Mouse (Mus musculus): ENCODE measurements around the gene Casz1. TPM values are rescaled to one million over a fixed set of nuclear protein-coding genes. Genes with fewer than 3 reads are reported as not detected.

Gene Casz1
- polyA plus RNA-seq, 1 experiment from 2014 or later = 6.7 TPM

DNA sequence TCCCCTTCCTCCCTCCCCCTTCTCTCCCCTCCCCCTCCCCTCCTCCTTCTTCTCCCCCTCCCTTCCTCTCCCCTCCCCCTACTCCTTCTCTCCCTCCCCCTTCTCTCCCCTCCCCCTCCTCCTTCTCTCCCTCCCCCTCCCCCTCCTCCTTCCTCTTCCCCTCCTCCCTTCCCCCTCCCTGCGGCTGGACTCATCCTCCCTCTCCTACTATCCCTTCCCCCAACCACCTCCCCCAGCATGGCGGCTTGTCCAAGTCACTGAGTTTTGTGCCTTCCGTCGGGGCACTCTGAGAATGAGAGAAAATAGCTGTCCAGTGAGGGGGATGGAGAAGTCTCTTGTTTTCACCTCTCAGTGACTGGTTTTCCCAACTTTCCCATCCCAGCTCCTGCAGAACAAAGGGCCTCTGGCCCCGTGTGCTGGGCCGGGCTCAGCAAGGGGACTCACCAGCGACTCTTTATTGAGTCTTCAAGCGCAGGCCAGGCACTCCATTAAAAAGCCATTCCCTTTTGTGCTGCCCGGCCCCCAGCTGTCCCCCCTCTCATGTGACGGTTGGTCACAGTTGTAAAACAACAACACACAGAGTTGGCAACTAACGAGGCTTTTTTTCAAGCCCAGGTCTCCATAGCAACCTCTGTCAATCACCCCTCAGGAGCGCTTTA is 62.7 kb downstream of the Casz1 start:
- 0 out of 2 replicates have a peak, but pooled peaks cover 2% of the 10 kb centered on the region for H3K4me1 ChIP-seq (replicated peaks; ENCODE audit: insufficient read depth, low read length)
- no peak overlapping the region for H3K4me3 ChIP-seq (replicated peaks; ENCODE audit: low read depth, low read length)
- DNase-seq (ENCODE audit: low spot score) (no peak), ATAC-seq (replicated peaks; ENCODE audit: low FRiP score, low read depth) (no peak)
- 13% methylated on average over 12 of the region's 12 CpGs for WGBS
- H3K9me3 ChIP-seq (replicated peaks; ENCODE audit: low read length) = no peaks in the 10 kb centered on the region
- no peak for TF ChIP-seq CTCF (IDR thresholded peaks at IDR 0.05; ENCODE audit: low read depth)
- H3K27me3 ChIP-seq (ENCODE audit: insufficient read depth, low read length) = no peaks in the 10 kb centered on the region
- H3K36me3 ChIP-seq (ENCODE audit: insufficient read depth, low read length) = no peaks in the 10 kb centered on the region
- no peak overlapping the region for H3K4me2 ChIP-seq (ENCODE audit: low read length)
- H3K27ac ChIP-seq = no peak overlapping the region
- no peak overlapping the region for H3K9ac ChIP-seq (ENCODE audit: low read depth, low read length)

DNA sequence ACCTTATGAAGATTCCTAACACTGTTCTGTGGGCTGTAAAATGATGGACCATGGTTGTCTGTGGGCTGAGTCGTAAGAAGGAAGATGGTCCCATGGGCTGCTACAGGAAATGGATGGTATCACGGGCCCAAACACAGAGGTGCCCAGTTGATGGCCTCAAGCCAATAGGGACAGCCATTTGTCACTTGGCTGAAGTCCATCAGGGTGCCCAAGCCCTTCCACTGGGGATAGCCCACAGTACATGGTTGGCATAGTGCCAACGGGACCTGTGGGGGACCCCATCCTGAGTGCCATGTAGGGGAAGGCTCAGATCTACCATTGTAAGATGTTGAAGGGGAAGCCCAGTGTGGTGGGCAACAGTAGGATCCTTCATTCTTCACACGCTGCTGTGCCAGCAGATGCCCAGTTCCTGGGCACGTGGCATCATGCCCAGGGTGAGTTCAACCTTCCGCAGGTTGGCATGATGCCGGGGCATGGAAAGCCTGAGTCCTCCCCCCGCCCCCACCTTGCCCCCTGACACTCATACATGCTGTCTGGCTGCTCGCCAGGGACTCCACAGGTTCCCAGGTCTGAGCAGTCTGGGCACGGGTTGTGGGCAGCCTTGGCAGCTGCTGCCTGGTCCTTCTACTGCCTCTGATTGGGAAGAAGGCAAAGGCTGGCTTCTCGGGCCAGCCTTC is 63.6 kb downstream of the Casz1 start:
- WGBS = 78% methylated on average over 11 of the region's 11 CpGs
- no peaks in the 10 kb centered on the region for H3K9me3 ChIP-seq (replicated peaks; ENCODE audit: low read length)
- TF ChIP-seq CTCF (IDR thresholded peaks at IDR 0.05; ENCODE audit: low read depth) = no peak

GRCm38 (mm10) chr4:148869566-148869965 is 65.3 kb downstream of the Casz1 start:
- Histone ChIP-seq H3K9me3 (replicated peaks; ENCODE audit: low read length) (no peaks in the 10 kb centered on the region), H3K4me1 (replicated peaks; ENCODE audit: insufficient read depth, low read length) (0 out of 2 replicates have a peak, but pooled peaks cover 8% of the 10 kb centered on the region), H3K4me2 (ENCODE audit: low read length) (no peak overlapping the region), H3K27me3 (ENCODE audit: insufficient read depth, low read length) (no peaks in the 10 kb centered on the region), H3K9ac (ENCODE audit: low read depth, low read length) (no peak overlapping the region), H3K36me3 (ENCODE audit: insufficient read depth, low read length) (no peaks in the 10 kb centered on the region), H3K4me3 (replicated peaks; ENCODE audit: low read depth, low read length) (no peak overlapping the region), H3K27ac (no peak overlapping the region)
- TF ChIP-seq CTCF (IDR thresholded peaks at IDR 0.05; ENCODE audit: low read depth) = no peak
- 81% methylated on average over 7 of the region's 7 CpGs for WGBS
- DNase-seq (ENCODE audit: low spot score) (no peak), ATAC-seq (replicated peaks; ENCODE audit: low FRiP score, low read depth) (no peak)

More for the DNA sequence above, 63.6 kb downstream of the Casz1 start:
- peak; percentile 38 for ATAC-seq (replicated peaks; ENCODE audit: low FRiP score, low read depth)
- Histone ChIP-seq H3K4me1 (replicated peaks; ENCODE audit: insufficient read depth, low read length) (0 out of 2 replicates have a peak, but pooled peaks cover 8% of the 10 kb centered on the region), H3K27me3 (ENCODE audit: insufficient read depth, low read length) (no peaks in the 10 kb centered on the region), H3K9ac (ENCODE audit: low read depth, low read length) (no peak overlapping the region), H3K27ac (no peak overlapping the region), H3K4me2 (ENCODE audit: low read length) (no peak overlapping the region), H3K36me3 (ENCODE audit: insufficient read depth, low read length) (no peaks in the 10 kb centered on the region), H3K4me3 (replicated peaks; ENCODE audit: low read depth, low read length) (no peak overlapping the region)
- no peak for DNase-seq (ENCODE audit: low spot score)

DNA sequence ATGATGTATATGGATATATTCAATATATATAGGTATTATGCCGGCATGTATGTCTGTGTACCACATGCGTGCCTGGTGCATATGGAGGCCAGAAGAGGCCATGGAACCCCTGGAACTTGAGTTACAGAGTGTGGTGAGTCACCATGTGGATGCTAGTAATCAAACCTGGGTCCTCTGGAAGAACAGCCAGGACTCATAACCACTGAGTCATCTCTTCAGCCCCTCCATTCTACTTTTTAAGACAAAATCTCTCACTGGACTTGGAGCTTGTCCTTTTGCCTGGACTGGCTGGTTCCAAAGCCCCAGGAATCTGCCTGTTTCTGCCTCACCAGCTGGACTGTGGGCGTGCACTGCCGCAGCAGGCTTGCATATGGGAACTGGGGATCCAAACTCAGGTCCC is 66.3 kb downstream of the Casz1 start:
- H3K4me3 ChIP-seq (replicated peaks; ENCODE audit: low read depth, low read length) = no peak overlapping the region
- no peak for TF ChIP-seq CTCF (IDR thresholded peaks at IDR 0.05; ENCODE audit: low read depth)
- no peaks in the 10 kb centered on the region for H3K9me3 ChIP-seq (replicated peaks; ENCODE audit: low read length)
- 0 out of 2 replicates have a peak, but pooled peaks cover 8% of the 10 kb centered on the region for H3K4me1 ChIP-seq (replicated peaks; ENCODE audit: insufficient read depth, low read length)
- H3K9ac ChIP-seq (ENCODE audit: low read depth, low read length) = no peak overlapping the region
- H3K27ac ChIP-seq = no peak overlapping the region
- no peaks in the 10 kb centered on the region for H3K27me3 ChIP-seq (ENCODE audit: insufficient read depth, low read length)
- no peaks in the 10 kb centered on the region for H3K36me3 ChIP-seq (ENCODE audit: insufficient read depth, low read length)
- no peak for DNase-seq (ENCODE audit: low spot score)
- ATAC-seq (replicated peaks; ENCODE audit: low FRiP score, low read depth) = no peak
- no peak overlapping the region for H3K4me2 ChIP-seq (ENCODE audit: low read length)
- WGBS = 92% methylated on average over 4 of the region's 4 CpGs

- no peak overlapping the region for H3K4me3 ChIP-seq (replicated peaks; ENCODE audit: low read depth, low read length)
- H3K36me3 ChIP-seq (ENCODE audit: insufficient read depth, low read length) = no peaks in the 10 kb centered on the region
- H3K9ac ChIP-seq (ENCODE audit: low read depth, low read length) = no peak overlapping the region
- H3K4me1 ChIP-seq (replicated peaks; ENCODE audit: insufficient read depth, low read length) = 0 out of 2 replicates have a peak, but pooled peaks cover 8% of the 10 kb centered on the region
- no peak for TF ChIP-seq CTCF (IDR thresholded peaks at IDR 0.05; ENCODE audit: low read depth)
- 39% methylated on average over 10 of the region's 10 CpGs for WGBS
- DNase-seq (ENCODE audit: low spot score) (no peak), ATAC-seq (replicated peaks; ENCODE audit: low FRiP score, low read depth) (no peak)
- no peak overlapping the region for H3K27ac ChIP-seq
- no peaks in the 10 kb centered on the region for H3K27me3 ChIP-seq (ENCODE audit: insufficient read depth, low read length)
- H3K4me2 ChIP-seq (ENCODE audit: low read length) = no peak overlapping the region
- no peaks in the 10 kb centered on the region for H3K9me3 ChIP-seq (replicated peaks; ENCODE audit: low read length)
Observed at GRCm38 (mm10) chr4:148871751-148872334, 67.6 kb downstream of the Casz1 start.

DNA sequence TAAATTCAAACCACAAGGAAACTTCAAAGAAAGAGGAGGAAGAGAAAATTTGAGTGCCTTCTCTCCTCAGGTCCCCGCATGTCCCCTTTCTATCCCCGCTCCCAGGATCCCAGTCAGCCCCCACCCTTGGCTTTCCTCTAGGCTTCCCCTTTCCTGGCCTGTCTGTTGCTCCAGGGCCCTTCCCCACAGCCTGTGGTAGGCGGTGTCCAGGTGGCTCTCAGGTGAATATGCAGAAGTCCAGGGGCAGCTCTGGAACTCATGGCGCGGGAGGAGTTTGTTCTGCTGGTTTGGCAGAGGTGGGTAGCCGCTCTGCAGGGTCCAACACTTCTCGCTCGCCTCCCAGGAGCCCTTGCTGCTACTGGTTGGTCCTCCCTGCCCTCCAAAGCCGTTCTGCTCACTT is 68.1 kb downstream of the Casz1 start:
- 69% methylated on average over 9 of the region's 9 CpGs for WGBS
- Histone ChIP-seq H3K27ac (no peak overlapping the region), H3K4me2 (ENCODE audit: low read length) (no peak overlapping the region), H3K4me3 (replicated peaks; ENCODE audit: low read depth, low read length) (no peak overlapping the region), H3K4me1 (replicated peaks; ENCODE audit: insufficient read depth, low read length) (0 out of 2 replicates have a peak, but pooled peaks cover 6% of the 10 kb centered on the region), H3K36me3 (ENCODE audit: insufficient read depth, low read length) (no peaks in the 10 kb centered on the region), H3K27me3 (ENCODE audit: insufficient read depth, low read length) (no peaks in the 10 kb centered on the region), H3K9me3 (replicated peaks; ENCODE audit: low read length) (no peaks in the 10 kb centered on the region), H3K9ac (ENCODE audit: low read depth, low read length) (no peak overlapping the region)
- ATAC-seq (replicated peaks; ENCODE audit: low FRiP score, low read depth) (no peak), DNase-seq (ENCODE audit: low spot score) (no peak)
- no peak for TF ChIP-seq CTCF (IDR thresholded peaks at IDR 0.05; ENCODE audit: low read depth)

Data from kidney, postnatal 0 days (tissue).